Mouse (Mus musculus) kidney, postnatal 4 days (tissue): Measurements from ENCODE around the gene C1qb.

Experiments
- DNase-seq, 2 experiments: peaks; one replicate each; pipeline ENCODE4 v3.0.0; 2021; ENCODE audit warnings: mixed read lengths in 2 of 2

The C1qb gene

DNA sequence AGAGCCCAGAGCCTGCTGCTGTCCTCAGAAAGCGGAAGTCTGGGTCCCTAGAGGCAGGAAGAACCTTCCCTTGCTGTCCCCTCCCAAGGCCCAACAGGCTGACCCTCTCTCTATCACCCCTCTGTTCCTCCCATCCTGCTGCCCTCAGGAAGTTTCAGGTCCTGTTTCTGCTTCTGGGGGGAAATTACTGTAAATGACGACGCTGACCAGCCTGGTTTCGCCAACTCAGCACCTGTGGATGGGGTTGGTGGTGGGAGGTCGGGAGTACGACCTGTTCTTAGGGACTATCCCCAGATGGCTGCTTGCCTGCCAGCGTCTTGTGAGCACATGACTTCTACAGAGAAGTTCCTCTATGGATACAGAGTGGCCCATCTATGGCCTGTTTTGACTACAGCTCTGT, at the start of gene C1qb:
TSS of gene C1qb (minus strand) at position 87 of the 400 bp plus-strand sequence.
- DNase-seq: no peak

DNA sequence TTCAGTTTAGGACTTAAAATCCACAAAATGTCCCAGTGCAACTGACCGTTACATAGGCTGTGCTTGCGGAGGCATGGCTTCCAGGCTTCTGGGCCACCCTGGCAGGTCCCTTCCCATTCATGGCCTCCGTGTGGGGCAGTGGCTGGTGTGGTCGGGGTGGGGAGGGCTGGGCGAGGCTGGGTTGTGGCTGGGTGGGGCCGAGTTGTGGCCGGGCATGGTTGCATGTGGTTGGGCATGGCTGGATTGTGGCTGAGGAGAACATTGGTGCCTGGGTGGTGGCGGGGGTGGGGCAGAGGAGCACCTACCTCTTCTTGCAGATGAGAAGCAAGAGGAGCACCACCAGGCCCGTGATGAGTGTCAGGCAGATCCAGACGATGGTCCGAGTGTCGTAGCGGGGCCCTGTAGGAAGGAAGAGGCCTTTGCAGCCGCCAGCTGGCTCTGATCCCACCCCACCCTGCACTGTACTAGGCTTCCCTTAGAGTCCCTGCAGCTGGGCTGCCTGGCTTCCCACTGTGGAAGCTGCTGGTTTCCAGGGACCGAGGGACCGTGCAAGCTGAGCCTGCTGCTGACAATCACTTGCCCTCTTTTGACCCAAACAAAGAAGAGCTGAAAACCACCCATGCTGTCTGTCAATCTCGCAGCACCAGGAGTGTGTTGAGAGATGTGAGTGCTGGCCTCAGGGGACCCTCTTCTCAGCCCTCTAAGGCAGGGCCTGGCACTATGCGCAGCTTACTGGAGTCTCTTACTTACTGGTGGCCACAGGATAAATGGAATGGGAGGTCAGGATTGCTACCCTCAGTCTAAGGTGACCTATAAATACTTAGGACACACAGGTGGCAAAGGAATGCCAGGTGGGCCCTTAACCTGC, 49.0 kb upstream of the C1qb start:
- peak; percentile 64 to 69 for DNase-seq

DNA sequence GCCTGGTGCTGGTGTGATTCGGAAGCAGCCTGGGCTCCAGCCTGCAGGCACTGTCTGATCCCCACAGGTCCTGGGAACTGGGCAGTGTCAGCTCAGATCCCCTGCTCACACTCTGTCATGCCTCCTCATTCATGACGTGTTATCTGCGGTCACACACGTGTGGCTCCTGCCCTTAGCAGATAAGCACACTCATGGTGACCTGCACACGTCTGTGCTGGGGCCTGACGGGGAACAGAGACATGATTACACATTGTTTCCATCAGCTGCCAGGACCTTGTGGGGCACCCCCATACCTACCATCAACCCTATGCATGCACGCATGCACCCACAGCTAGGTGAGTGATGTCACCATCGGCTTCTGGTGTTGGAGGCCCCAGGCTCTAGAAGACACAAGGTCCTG, 44.5 kb upstream of the C1qb start:
- no peak for DNase-seq

DNA sequence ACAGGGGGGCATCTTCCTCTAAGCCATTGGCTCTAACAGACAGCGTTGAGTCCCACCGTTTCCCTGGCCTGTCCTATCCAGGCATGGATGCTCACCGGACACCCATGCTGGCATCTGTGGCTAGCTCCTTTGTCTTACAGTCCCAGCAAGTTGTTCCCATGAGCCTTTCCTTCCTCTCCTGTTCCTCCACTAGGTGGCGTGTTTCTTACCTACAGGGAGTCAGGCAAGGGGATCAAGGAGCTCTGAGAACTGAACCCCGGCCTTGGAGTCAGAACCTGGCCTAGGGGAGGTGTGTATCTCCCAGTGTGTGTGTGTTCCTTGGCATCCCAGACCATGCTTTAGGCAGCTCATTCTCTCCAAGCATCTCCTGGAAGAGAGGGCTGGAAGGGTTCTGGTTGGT, 42.9 kb upstream of the C1qb start:
- DNase-seq: peak in 1 of 2 experiments; percentile 43

DNA sequence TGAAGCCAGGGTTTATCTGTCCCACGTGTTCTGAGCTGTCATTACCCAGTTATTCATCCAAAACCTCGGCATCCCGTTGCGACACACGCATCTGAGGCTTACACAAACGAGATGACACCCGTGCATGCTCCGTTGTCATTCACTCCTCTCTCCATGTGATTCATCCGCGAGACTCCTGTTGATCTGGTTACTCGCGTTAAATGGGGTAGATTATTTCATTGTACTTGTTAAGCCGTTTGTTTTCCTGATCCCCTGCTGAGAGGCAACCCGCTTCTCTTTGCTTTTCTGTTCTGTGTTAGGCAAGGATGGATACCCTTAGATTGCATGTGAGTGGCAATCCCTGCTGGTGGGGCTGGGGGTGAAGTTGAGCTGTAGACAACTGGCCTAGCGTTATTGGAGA, 39.8 kb upstream of the C1qb start:
- DNase-seq: no peak

DNA sequence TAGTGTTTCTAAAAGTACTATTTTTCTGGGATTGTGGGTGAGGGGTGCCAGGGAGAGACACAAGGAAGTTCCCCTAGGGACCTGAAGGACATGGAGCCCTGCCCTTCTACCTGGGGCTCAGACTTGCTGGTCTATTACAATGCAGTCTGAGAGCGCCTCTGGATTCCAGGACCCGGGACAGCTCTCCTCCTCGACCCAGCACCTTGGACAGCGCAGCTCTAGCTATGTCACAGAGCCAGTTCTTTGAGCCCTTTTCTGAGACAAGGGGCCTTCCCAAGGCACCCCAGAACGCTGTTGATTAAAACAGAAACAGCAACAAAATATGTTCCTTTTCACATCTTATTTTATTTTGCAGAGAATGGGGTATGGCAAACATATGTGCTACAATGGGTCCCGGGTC, 38.5 kb upstream of the C1qb start:
- peak; percentile 89 to 92 for DNase-seq

DNA sequence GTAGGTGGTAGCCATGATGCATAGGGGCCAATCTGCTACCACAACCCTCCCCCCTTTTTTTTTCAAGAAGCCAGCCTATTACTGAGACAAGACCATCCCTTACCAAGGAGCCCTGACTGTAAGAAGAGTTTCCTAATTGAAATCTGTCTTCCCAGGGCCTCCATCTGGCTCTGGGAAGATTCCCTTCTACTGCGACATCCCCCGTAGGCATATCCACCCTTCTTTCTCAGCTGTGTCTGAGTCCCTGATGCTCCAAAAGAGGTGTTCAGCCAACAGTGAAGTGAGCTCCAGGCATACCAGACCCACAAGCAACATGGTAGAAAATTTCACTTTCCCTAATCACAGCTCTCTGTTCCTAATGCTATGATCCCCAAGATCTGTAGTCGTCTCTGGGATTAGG, 33.5 kb upstream of the C1qb start:
- DNase-seq: no peak

DNA sequence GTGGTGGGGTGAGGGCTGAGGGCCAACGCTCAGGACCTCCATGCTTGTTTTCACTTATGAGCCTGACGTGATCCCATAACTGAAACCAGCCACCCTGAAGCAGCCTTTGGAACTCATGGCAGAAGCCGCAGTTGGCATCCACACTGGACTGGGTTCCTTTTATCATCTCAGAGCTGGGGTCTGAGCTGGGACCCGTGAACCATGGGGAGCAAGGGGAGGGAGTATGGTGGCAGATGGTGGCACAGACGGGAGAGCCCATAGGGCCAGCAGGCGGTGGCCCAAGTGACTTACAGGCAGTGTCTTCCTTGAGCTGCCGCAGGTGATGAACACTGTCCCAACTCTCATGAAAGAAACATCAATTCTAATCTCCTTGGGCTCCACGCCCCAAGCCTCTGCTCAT, 32.8 kb upstream of the C1qb start:
- no peak for DNase-seq

DNA sequence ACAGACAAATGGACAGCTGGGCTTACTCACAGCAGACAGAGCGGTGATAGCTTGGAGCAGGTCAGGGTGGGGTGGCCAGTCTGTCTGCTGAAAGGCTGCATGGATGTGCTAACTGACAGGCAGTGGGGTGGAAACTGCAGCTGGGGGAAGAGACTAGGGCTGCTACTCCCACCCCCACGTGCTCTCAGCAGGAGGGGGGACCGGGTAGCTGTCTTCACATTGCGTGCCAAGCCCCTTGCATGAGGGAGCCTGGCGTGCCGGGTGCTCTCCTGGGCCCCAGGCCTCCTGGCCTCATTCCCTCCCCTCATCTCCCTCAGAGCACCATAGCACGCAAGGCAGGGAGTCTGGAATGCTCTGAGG, 31.2 kb upstream of the C1qb start:
- DNase-seq: no peak

DNA sequence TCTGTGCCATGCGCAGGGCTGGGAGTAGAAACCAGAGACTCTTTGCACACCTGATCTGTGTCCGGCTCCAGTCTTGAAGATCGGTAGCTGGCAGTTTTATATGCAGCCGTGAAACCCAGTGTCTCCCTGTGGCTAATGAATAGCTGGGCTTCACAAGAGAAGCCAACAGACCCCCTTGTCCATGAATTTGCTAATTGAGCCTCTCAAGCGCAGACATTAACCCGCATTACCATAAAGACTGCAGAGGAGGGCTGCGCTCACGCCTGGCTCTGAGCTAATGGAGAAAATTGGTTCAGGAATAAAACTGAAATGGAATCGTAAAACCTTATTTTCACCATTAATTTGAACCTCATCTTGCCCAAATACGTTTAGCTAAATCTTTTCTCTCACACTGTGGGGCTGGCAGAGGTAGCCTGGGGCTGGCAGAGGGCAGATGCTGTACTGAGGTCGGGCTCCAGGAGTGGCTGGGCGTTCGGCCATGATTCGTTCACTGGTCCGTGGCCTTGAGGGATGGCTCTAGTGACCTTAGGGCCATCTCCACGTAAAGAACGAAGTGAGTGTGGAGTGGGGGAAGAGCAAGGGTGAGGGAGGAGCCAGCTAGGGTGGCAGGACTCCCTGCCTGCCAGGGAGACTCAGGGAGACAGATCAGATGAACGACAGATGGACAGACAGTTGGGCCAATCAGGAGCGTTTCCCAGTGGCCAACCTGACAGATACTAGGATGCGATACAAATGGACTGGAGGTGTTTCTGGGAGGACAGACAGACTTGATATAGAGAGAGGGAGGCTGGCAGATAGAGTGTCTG, 30.6 kb upstream of the C1qb start:
- DNase-seq: peak; percentile 28 to 36

DNA sequence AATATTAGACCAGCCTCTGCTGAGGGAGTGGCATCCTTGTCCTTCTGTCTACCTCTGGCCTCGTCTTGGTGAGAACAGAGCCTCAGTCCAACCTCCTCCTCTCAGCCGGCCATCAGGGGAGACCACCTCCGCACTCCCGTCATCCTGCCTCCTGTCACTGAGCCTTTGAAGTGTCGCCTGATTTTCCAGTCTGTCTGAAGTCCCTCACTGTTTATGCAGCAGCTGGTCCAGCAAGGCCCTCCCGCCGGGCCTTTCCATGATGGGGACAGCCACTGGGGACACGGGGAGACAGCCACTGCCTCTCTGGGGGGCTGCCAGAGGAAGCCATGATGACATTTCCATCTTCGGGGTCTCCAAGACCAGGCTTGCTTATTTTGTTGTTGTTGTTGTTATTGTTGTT, 26.9 kb upstream of the C1qb start:
- DNase-seq: no peak

DNA sequence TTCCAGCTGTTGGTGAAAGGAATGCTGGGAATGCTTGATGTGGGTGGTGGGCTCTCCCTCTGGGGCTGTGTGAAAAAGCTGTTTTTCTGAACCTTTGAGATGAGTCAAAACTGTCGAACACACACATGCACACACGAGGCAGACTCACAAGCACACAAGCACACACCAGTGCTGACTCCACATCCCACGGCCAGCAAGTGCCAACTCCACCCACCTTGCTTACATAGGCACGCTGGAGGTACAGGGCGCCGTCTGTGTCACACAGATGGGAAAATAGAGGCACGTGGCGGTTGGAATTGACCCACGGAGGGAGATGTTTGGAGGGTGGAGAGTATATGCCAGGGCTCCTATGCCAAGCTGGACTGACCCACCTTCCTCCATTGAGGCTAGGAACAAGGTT, 25.8 kb upstream of the C1qb start:
- no peak for DNase-seq

DNA sequence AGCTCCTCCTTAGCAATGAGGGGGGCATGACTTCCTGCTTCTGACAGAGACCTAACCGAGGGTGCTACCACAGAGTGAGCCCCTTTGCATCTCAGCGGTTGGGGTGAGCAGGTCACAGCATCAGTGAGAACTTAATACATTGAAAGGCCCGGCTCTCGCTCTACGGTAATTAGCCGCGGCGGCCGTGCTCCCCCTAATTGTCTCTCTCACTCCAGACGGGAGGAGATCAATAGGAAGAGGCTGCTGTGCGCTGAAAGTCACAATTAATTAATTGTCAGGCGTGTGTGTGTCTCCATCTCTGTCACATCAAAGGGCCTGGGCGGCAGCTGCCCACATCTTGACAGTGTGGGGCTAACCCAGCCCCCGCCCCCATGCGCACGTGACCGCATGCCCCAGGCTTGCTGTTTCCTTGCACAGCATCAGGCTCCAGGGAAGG, 25.2 kb upstream of the C1qb start:
- no peak for DNase-seq

DNA sequence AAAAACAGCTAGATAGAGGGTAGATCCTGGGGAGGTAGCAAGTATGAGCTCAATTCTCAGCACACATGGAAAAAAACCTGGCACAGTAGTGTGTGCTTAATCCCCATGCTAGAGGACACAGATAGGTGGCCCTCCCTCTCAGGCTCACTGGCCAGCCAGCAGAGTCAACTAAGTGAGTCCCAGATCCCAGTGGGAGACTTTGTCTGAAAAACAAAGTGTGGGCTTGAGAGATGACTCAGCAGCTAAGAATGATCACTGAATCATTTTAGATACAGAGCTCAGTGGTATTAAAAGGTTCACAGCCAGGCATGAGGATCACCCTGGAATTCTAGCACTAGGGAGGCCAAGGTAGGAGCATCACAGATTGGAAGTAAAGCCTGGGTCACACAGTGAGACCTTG, 21.8 kb upstream of the C1qb start:
- DNase-seq: no peak

DNA sequence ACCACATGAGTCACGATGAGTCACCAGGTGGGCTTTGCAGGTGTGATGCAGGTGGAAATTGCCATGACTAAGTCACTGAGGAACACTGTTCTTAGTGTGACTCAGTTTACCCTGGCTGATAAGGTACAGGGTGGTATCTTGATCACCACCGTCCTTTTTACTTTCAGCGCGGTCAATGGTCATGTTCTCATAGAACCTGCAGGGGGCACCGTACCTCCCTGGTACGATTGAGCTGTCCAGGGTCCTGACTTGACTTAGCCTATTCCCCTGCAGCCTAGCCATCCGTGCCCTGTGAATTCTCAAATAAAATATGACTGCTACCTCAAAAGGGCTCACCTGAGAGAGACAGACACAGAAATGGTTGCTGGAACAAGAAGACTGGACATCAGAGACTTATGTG, 21.0 kb upstream of the C1qb start:
- DNase-seq: peak; percentile 76 to 78

DNA sequence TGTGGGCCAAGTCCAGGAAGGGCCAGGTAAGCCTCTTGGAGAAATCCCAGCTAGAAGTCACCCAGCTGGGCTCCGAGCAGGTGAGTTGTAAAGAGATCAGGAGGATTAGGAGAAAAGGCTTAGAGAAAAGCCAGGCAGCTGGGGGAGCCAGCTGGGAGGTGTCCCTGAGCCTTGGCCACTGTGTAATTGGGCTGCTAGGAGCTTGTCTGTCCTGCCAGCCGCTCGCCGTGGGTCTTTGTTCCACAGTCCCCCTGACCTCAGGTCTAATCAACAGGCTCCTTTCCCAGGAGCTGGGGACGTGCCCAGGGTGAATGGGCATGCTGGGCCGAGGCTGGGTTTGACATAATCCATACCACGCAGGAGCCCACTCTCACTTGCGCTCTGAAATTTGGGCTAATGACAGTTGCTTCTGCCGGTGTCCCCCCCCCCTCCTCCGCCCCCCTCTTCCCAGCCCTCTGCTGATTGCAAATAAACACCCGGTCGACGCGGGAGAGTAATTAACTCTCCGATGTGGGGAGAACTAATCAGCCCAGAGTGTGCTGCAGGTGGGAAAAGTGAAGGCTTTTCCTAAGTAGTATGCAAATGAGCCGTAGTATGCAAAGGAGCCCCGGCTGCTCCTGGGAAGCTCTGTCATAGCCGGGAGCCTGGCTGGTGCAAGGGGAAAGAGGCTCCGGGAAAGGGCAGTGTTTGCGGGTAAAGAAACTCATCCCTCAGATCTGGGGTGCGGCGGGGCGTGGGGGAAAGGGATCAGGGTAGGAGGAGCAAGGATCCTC, 19.0 kb upstream of the C1qb start:
- no peak for DNase-seq

DNA sequence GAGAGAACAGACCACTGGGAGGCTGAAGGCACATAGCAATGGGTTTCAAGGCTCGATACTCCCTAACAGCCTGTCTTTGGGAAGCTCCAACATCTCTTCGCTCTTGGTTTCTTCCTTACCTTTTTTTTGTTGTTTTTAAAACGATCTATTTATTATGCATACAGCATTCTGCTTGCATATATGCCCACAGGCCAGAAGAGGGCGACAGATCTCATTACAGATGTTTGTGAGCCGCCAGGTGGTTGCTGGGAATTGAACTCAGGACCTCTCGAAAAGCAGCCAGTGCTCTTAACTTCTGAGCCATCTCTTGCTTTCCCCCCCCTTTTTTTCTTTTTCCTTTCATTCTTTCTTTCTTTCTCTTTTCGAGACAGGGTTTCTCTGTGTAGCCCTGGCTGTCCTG, 13.2 kb upstream of the C1qb start:
- no peak for DNase-seq

DNA sequence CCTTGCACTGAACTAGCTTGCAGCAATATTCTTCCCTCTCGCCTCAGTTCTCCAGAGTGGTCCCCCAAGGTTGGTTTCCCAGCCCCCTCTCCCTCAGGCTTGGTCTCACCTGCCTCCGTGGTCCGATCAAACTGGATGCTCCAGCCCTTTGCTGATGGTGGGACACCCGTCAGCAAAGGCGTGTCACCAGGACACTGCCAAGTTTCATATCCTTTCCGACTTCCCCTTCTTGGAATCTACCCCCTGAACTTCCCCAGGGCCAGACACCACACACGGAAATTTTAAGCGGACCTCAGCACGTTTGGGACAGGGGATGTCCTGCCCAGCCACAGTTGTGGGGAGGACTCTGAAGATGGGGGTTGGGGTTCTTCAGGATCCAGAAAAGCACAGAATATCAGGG, 12.7 kb upstream of the C1qb start, which contains the start of gene C1qa:
TSS of gene C1qa (minus strand) at position 167 of the 400 bp plus-strand sequence.
- no peak for DNase-seq

DNA sequence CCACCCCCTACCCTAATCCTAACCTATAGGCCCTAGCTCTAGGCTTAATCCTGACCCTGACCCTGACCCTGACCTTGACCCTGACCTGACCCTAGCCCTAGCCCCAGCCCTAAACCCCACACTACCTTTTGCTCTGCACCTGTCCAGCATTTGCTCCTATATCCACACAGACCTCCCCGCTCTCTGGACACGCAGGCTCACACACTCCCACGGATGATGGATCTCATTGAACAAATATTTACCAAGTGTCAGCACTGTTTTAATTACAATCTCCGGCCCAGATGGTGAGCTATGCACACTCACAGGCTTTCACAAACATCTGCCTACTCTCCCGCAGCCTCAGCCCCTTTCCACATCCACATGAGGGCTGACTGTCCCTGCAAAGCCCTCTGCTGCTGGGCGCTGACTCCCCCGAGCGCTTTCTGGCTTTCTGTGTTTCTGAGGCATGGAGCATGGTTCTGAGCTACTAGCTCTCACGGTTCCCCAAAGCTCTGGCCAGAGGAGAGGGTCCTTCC, 12.2 kb upstream of the C1qb start:
- no peak for DNase-seq

DNA sequence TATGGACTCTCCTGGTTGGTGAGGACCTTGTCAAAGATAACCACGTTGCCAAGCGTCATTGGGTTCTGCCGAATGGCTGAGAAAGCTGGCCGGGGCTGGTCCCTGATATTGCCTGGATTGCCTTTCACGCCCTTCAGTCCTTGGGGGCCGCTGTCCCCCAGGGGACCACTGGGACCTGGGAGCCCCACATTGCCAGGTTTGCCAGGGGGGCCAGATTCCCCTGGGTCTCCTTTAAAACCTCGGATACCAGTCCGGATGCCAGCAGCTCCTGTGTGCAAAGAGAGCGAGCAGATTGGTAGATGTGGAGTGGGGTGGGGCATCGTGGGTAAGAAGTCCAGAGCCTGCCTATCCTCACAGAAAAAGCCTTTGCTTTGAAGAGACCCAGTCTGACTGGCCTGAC, 10.5 kb upstream of the C1qb start:
- no peak for DNase-seq

DNA sequence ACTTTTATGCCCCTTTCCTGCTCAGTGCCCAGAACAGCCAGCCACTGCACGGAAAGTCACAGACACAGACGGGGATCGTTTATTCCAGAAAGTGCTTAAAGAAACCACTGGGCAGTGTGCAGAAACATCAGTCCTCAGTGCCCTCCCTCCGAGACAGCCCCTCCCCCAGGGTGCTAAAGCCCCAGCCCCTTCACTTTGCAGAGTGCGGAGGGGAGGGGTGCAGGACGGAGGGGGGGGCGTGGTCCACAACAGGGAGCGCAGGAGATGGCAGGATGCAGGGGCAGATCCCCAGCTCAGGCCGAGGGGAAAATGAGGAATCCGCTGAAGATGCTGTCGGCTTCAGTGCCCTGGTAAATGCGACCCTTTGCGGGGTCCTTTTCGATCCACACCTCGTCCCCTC, 9.9 kb upstream of the C1qb start:
- DNase-seq: peak in 1 of 2 experiments; percentile 26

DNA sequence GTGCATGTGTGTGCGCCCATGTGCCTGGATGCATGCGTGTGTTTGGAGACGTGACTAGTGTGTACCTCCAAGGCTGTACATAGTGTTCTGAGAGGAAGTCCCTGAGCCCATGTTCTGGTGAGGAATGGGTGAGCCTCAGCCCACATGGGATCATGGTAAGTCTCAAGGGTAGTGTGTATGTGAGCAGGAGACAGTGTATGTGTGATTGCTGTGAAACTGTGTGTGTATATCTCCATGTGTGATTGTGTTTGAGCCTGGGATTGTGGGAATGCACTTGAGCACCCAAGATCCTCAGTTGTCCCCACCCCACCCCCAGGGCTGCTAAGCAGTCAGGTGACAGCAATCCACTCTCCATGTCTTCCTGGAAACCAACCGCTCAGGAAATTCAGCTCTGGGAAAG, 8.8 kb upstream of the C1qb start:
- no peak for DNase-seq
